Mouse (Mus musculus) embryonic fibroblast, embryonic 13.5 days (primary cell): ENCODE results near the gene Hus1. TPM values are rescaled to one million over a fixed set of nuclear protein-coding genes. Genes with fewer than 3 reads are reported as not detected.

Experiments
- H3K27ac ChIP-seq: 2 replicates; pipeline ENCODE4 v1.5.1; 2012; ENCODE audit warnings: low read length, control low read depth, inconsistent platforms; ENCODE audit not compliant: insufficient read depth
- H3K4me1 ChIP-seq: 2 replicates; pipeline ENCODE4 v1.6.1; 2011; ENCODE audit warnings: low read length; ENCODE audit not compliant: control insufficient read depth, insufficient read depth
- H3K4me3 ChIP-seq: 2 replicates; pipeline ENCODE4 v1.5.1; 2011; ENCODE audit warnings: mild to moderate bottlenecking, control low read depth, low read length; ENCODE audit not compliant: insufficient read depth
- CTCF ChIP-seq: IDR thresholded peaks from 2 replicates; pipeline ENCODE4 v1.5.1; 2011; ENCODE audit warnings: mild to moderate bottlenecking, control low read depth, low read length, moderate library complexity, borderline replicate concordance; ENCODE audit not compliant: insufficient read depth
- POLR2A ChIP-seq: IDR thresholded peaks from 2 replicates; pipeline ENCODE4 v1.6.1; 2011; ENCODE audit warnings: low read depth, mild to moderate bottlenecking, control low read depth, low read length, moderate library complexity
- polyA plus RNA-seq: library from polyadenylated mRNA; stranded (reverse); fragments of >200 nt; gene quantifications from 2 replicates; pipeline ENCODE4 v1.2.4, GENCODE M21; 2011; ENCODE audit warnings: low read depth; ENCODE audit not compliant: missing spikeins, insufficient read length

The Hus1 gene
- polyA plus RNA-seq, 1 experiment: 15.4 TPM

GRCm38 (mm10) chr11:8949765-8950430 is 61.1 kb downstream of the Hus1 start:
- Histone ChIP-seq H3K4me3 (no peak overlapping the region), H3K4me1 (no peaks in the 10 kb centered on the region; the same call in 1 of the 2 replicates), H3K27ac (no peak overlapping the region)
- TF ChIP-seq POLR2A: no peak
- no peak for TF ChIP-seq CTCF

- H3K4me3 ChIP-seq: no peak overlapping the region
- no peak overlapping the region for H3K27ac ChIP-seq
- TF ChIP-seq CTCF (no peak), POLR2A (no peak)
- no peaks in the 10 kb centered on the region; the same call in 1 of the 2 replicates for H3K4me1 ChIP-seq
Measured at GRCm38 (mm10) chr11:8948871-8949270, 62.1 kb downstream of the Hus1 start.

GRCm38 (mm10) chr11:8944114-8944513 is 66.9 kb downstream of the Hus1 start:
- H3K4me3 ChIP-seq: no peak overlapping the region
- H3K4me1 ChIP-seq: no peaks in the 10 kb centered on the region
- no peak overlapping the region for H3K27ac ChIP-seq
- TF ChIP-seq CTCF: no peak

Other genes starting within 250 kb of the Hus1 start
- gene Pkd1l1, start 37.9 kb downstream of the Hus1 start, polyA plus RNA-seq: not detected in 2 replicates
- not detected in 2 replicates for gene Gm11992, start 37.4 kb upstream of the Hus1 start, polyA plus RNA-seq
- gene Sun3, start 37.8 kb upstream of the Hus1 start, polyA plus RNA-seq: not detected in 2 replicates
- gene Upp1, start 106.9 kb upstream of the Hus1 start, polyA plus RNA-seq: 0.84 and 1.1 TPM in 2 replicates
- gene Abca13, start 180.8 kb upstream of the Hus1 start, polyA plus RNA-seq: not detected in 2 replicates